Comparison of ENCODE assay signal across 27 mouse cellular contexts in the genomic region with DNA sequence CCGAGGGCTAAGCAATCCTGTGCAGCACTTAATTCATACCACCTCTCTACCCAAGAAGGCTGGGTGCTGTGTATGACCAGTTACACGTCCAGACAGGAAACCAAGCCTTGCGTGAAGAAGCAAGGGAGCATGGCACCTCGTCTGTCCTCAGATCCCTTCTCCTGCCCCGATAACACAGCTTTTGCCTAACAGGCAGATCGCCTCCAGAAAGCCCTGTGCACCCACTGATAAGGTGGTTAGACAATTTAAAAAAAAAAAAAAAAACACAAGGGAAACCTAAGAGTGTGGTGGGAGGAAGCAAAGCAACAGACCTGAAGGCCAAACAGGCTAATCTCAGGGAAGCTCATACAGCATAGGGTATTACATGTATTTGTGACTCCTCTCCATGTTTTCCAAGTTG. TPM values are rescaled to one million over a fixed set of nuclear protein-coding genes. Genes with fewer than 3 reads are reported as not detected.
A peak's percentile ranks its signal among the peaks of the same experiment; 100 is the strongest.
DNase-seq lines count a peak whose midpoint lies in the region; ATAC-seq and TF ChIP-seq lines count a peak whose summit lies in the region.
"Had no signal": no experiment of that assay in that cellular context is flagged by ENCODE, and none has a peak within 500 bp of the region (broad histone marks: within the 10 kb centered on the region; RNA-seq: fewer than 3 reads in every experiment).

No protein-coding gene starts in this region.

- no peak overlapping the region for H3K4me3 ChIP-seq in gastrocnemius, adult 2 months
- H3K4me3 ChIP-seq in liver, embryonic 12.5 days, result no peak overlapping the region
- no peak overlapping the region for H3K4me3 ChIP-seq in forebrain, embryonic 14.5 days (ENCODE audit: low read depth, low read length)
- H3K4me3 ChIP-seq: embryonic facial prominence, embryonic 13.5 days; hindbrain, embryonic 12.5 days; midbrain, embryonic 10.5 days; neural tube, embryonic 15.5 days had no signal

- H3K4me2 ChIP-seq in liver, embryonic 12.5 days, result peak overlapping the region; percentile 32; the same call in 1 of the 2 replicates
- no peak overlapping the region for H3K4me2 ChIP-seq in forebrain, embryonic 14.5 days (ENCODE audit: low read length)
- H3K4me2 ChIP-seq: embryonic facial prominence, embryonic 13.5 days; hindbrain, embryonic 12.5 days; neural tube, embryonic 15.5 days had no signal

- H3K36me3 ChIP-seq in liver, embryonic 12.5 days, result no peaks in the 10 kb centered on the region
- no peaks in the 10 kb centered on the region for H3K36me3 ChIP-seq in forebrain, embryonic 14.5 days (ENCODE audit: control insufficient read depth, insufficient read depth, low read length)
- H3K36me3 ChIP-seq: hindbrain, embryonic 12.5 days; midbrain, embryonic 10.5 days; neural tube, embryonic 15.5 days had no signal

- WGBS in liver, embryonic 12.5 days (ENCODE audit: insufficient replicate concordance), result 30% methylated on average over 6 of the region's 6 CpGs
- WGBS in forebrain, embryonic 14.5 days, result 86% methylated on average over 6 of the region's 6 CpGs

- peak; percentile 84 for ATAC-seq in liver, embryonic 12.5 days
- peak; percentile 92 for ATAC-seq in megakaryocyte progenitor cell, adult 5-6 weeks (replicated peaks; ENCODE audit: poor library complexity)
- no peak for ATAC-seq in forebrain, embryonic 14.5 days
- ATAC-seq: forebrain, embryonic 16.5 days; Patski had no signal

- TF ChIP-seq CTCF in gastrocnemius, adult 2 months (IDR thresholded peaks at IDR 0.05), result no peak

- H3K27me3 ChIP-seq in liver, embryonic 12.5 days (replicated peaks), result no peaks in the 10 kb centered on the region
- H3K27me3 ChIP-seq in forebrain, embryonic 14.5 days (replicated peaks; ENCODE audit: control insufficient read depth, insufficient read depth, low read length), result no peaks in the 10 kb centered on the region
- H3K27me3 ChIP-seq: embryonic facial prominence, embryonic 13.5 days; hindbrain, embryonic 12.5 days; neural tube, embryonic 15.5 days; Patski had no signal

- H3K27ac ChIP-seq in gastrocnemius, adult 2 months, result 0 out of 2 replicates have a peak overlapping the region, but pooled peaks have one; percentile 50
- H3K27ac ChIP-seq in liver, embryonic 12.5 days, result no peak overlapping the region
- H3K27ac ChIP-seq in forebrain, embryonic 14.5 days (ENCODE audit: low read depth, low read length), result no peak overlapping the region
- H3K27ac ChIP-seq: embryonic facial prominence, embryonic 13.5 days; hindbrain, embryonic 12.5 days; kidney, postnatal 0 days; midbrain, embryonic 10.5 days; neural tube, embryonic 15.5 days had no signal

- H3K9me3 ChIP-seq in liver, embryonic 12.5 days (replicated peaks), result no peaks in the 10 kb centered on the region
- H3K9me3 ChIP-seq in forebrain, embryonic 14.5 days (replicated peaks; ENCODE audit: control insufficient read depth, low read length), result no peaks in the 10 kb centered on the region
- H3K9me3 ChIP-seq: embryonic facial prominence, embryonic 13.5 days; hindbrain, embryonic 12.5 days; midbrain, embryonic 10.5 days; neural tube, embryonic 15.5 days had no signal

- no peak for DNase-seq in gastrocnemius, adult 2 months
- no peak for DNase-seq in gastrocnemius, postnatal 10 days
- peak; percentile 45 for DNase-seq in c-Kit-positive CD71-positive TER-119-positive erythroid progenitor cells, embryonic 14.5 days (ENCODE audit: low spot score)
- no peak for DNase-seq in forebrain, embryonic 14.5 days (ENCODE audit: low spot score)
- no peak for DNase-seq in thymus, adult 18-20 months
- no peak for DNase-seq in kidney, postnatal 10 days
- DNase-seq: adrenal gland, postnatal 36 days; cerebellum, adult 18-20 months; cerebellum, postnatal 25 days; embryo, embryonic 11 days; gastrocnemius, postnatal 25 days; heart, adult 18-20 months; kidney, adult 18-20 months; lung, adult 18-20 months; lung, postnatal 14 days; right cerebral cortex, adult 18-20 months; right cerebral cortex, postnatal 4 days; thymus, adult 2 months had no signal

- no peak overlapping the region for H3K9ac ChIP-seq in liver, embryonic 12.5 days
- H3K9ac ChIP-seq in forebrain, embryonic 14.5 days (ENCODE audit: low read length), result no peak overlapping the region
- H3K9ac ChIP-seq: embryonic facial prominence, embryonic 13.5 days; hindbrain, embryonic 12.5 days; neural tube, embryonic 15.5 days had no signal

- intact Hi-C loops in gastrocnemius, adult 2 months (cut with DNase I), result no loop called here

- peaks cover 46% of the 10 kb centered on the region for H3K4me1 ChIP-seq in liver, embryonic 12.5 days
- no peaks in the 10 kb centered on the region for H3K4me1 ChIP-seq in forebrain, embryonic 14.5 days (ENCODE audit: control insufficient read depth, insufficient read depth, low read length)
- H3K4me1 ChIP-seq: embryonic facial prominence, embryonic 13.5 days; hindbrain, embryonic 12.5 days; midbrain, embryonic 10.5 days; neural tube, embryonic 15.5 days had no signal

RNA-seq across cellular contexts. Expression of a gene that starts 54.9 kb away (rescaled TPM):
- 100 to 1,000 TPM; 203 to 277 TPM for total RNA-seq in gastrocnemius, adult 2 months (2021)
- 10 to 100 TPM; 61.8 to 72.8 TPM for total RNA-seq in gastrocnemius, postnatal 10 days (2021)
- 8.8 and 10.0 TPM in 2 replicates for polyA plus RNA-seq in liver, embryonic 12.5 days (2016; fragmentation: Nextera tagmentation; extraction: Ambion mirVana)
- 9.8 and 14.1 TPM in 2 replicates for total RNA-seq in megakaryocyte progenitor cell, adult 5-6 weeks (2015)
- total RNA-seq in megakaryocyte progenitor cell, adult 5-6 weeks (2017), result 17.7 and 21.5 TPM in 2 replicates
- polyA plus RNA-seq in forebrain, embryonic 14.5 days (2014; fragmentation: Nextera tagmentation; extraction: Ambion mirVana), result 10.2 and 12.4 TPM in 2 replicates

RNA-seq across cellular contexts. Expression of a gene that starts 54.9 kb away (rescaled TPM):
- total RNA-seq in gastrocnemius, adult 2 months (2021), result 1 to 10 TPM; 7.4 to 9.1 TPM
- 10 to 100 TPM in 1 of 2 experiments, 1 to 10 TPM in 1; 7.9 to 10.4 TPM for total RNA-seq in gastrocnemius, postnatal 10 days (2021)
- 5.0 and 5.1 TPM in 2 replicates for polyA plus RNA-seq in liver, embryonic 12.5 days (2016; fragmentation: Nextera tagmentation; extraction: Ambion mirVana)
- 9.9 and 18.3 TPM in 2 replicates for total RNA-seq in megakaryocyte progenitor cell, adult 5-6 weeks (2015)
- total RNA-seq in megakaryocyte progenitor cell, adult 5-6 weeks (2017), result 12.0 and 16.8 TPM in 2 replicates
- 12.5 TPM in 2 replicates for polyA plus RNA-seq in forebrain, embryonic 14.5 days (2014; fragmentation: Nextera tagmentation; extraction: Ambion mirVana)

RNA-seq across cellular contexts. Expression of a gene that starts 55.8 kb away (rescaled TPM):
- total RNA-seq in gastrocnemius, adult 2 months (2021), result 10 to 100 TPM in 1 of 2 experiments, 1 to 10 TPM in 1; 6.7 to 10.2 TPM
- 1 to 10 TPM; 4.9 to 8.4 TPM for total RNA-seq in gastrocnemius, postnatal 10 days (2021)
- polyA plus RNA-seq in liver, embryonic 12.5 days (2016; fragmentation: Nextera tagmentation; extraction: Ambion mirVana), result 6.4 TPM in 2 replicates
- 6.6 and 10.9 TPM in 2 replicates for total RNA-seq in megakaryocyte progenitor cell, adult 5-6 weeks (2015)
- total RNA-seq in megakaryocyte progenitor cell, adult 5-6 weeks (2017), result 10.0 and 11.1 TPM in 2 replicates
- 9.5 and 12.1 TPM in 2 replicates for polyA plus RNA-seq in forebrain, embryonic 14.5 days (2014; fragmentation: Nextera tagmentation; extraction: Ambion mirVana)
